Mouse (Mus musculus) heart, adult 2 months (tissue): ENCODE data around the gene Gpd1. TPM values are rescaled to one million over a fixed set of nuclear protein-coding genes. Genes with fewer than 3 reads are reported as not detected.
"Not testable (repeated sequence)": the region's sequence is repeated elsewhere in the genome, so short reads cannot be mapped to it uniquely, and the experiment has no call there.

Experiments
- DNase-seq, 2 experiments: peaks; one replicate each; pipeline ENCODE4 v3.0.0; 2021
- H3K27ac ChIP-seq: fragments of 200-600 bp; 2 replicates; pipeline ENCODE4 v1.8.1; 2022
- H3K27me3 ChIP-seq: fragments of 200-500 bp; 2 replicates; pipeline ENCODE4 v1.6.1; 2012; ENCODE audit warnings: mild to moderate bottlenecking, low read length, inconsistent platforms, mixed read lengths; ENCODE audit not compliant: control insufficient read depth, insufficient read depth
- H3K36me3 ChIP-seq: fragments of 200-500 bp; 2 replicates; pipeline ENCODE4 v1.6.1; 2012; ENCODE audit warnings: low read length, inconsistent platforms; ENCODE audit not compliant: control insufficient read depth, insufficient read depth
- H3K4me1 ChIP-seq: fragments of 200-500 bp; 2 replicates; pipeline ENCODE4 v1.6.1; 2011; ENCODE audit warnings: low read length; ENCODE audit not compliant: control insufficient read depth, insufficient read depth
- H3K4me3 ChIP-seq: fragments of 200-600 bp; 2 replicates; pipeline ENCODE4 v1.8.1; 2022
- H3K79me2 ChIP-seq: fragments of 200-500 bp; replicated peaks from 2 replicates; pipeline ENCODE4 v1.6.1; 2012; ENCODE audit warnings: mild to moderate bottlenecking, inconsistent platforms, low read length, moderate library complexity, mixed read lengths; ENCODE audit not compliant: control insufficient read depth, insufficient read depth
- H3K9ac ChIP-seq: fragments of 200-500 bp; 2 replicates; pipeline ENCODE4 v1.6.1; 2012; ENCODE audit warnings: low read depth, mild to moderate bottlenecking, control low read depth, inconsistent platforms, low read length, mixed read lengths
- CTCF ChIP-seq: fragments of 200-600 bp; IDR thresholded peaks from 2 replicates; pipeline ENCODE4 v1.8.1; 2022; ENCODE audit warnings: antibody characterized with exemption, mild to moderate bottlenecking, moderate library complexity
- EP300 ChIP-seq: fragments of 200-500 bp; IDR thresholded peaks from 2 replicates; pipeline ENCODE4 v1.6.1; 2011; ENCODE audit warnings: low read depth, low read length, control low read depth; ENCODE audit not compliant: insufficient read depth
- POLR2A ChIP-seq: fragments of 200-500 bp; IDR thresholded peaks from 2 replicates; pipeline ENCODE4 v1.6.1; 2011; ENCODE audit warnings: mild to moderate bottlenecking, low read depth, low read length, control low read depth; ENCODE audit not compliant: insufficient read depth
- WGBS: fragments of 180-500 bp; shearing (Covaris S2); methylation state at CpG from one replicate; pipeline ENCODE4 v1.1.7; 2018; 5-methylcytosine and 5-hydroxymethylcytosine counted together
- intact Hi-C: fragments of 180-260 bp; cut with DNase I; formaldehyde crosslinking; loops from one replicate; pipeline ENCODE4 v1.15.1; 2025
- polyA plus RNA-seq: library from polyadenylated mRNA; depleted of rRNA; stranded (reverse); fragments of >200 nt; gene quantifications from 2 replicates; pipeline ENCODE4 v1.2.3, GENCODE M21; 2012
- total RNA-seq, 2 experiments: library from RNA; stranded (reverse); gene quantifications; 2 replicates each; pipeline ENCODE4 v1.2.3; 2021

Gene Gpd1
- total and polyA plus RNA-seq, 3 experiments = 51.4 to 177 (median 64.6) TPM

DNA sequence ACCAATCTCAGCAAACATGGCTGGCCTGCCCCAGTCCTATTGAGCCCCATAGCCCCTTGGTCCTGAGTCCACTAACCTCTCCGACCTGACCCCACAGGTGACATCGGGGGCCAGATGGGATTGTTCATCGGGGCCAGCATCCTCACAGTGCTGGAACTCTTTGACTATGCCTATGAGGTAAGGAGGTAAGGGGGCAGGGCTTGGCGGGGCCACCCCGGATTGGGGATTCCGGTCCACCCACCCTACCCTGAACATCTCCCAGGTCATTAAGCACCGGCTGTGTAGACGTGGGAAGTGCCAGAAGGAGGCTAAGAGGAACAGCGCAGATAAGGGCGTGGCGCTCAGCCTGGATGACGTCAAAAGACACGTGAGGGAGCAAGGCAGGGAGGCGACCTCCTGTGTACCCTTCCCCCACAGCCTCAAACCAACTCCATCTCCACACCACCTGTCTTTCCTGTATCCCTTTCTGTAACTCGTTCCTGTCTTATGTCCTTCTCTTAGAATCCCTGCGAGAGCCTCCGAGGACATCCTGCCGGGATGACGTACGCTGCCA is 18.7 kb upstream of the Gpd1 start:
- Histone ChIP-seq H3K27me3 (no peaks in the 10 kb centered on the region), H3K36me3 (no peaks in the 10 kb centered on the region), H3K4me3 (no peak overlapping the region), H3K27ac (no peak overlapping the region), H3K79me2 (no peaks in the 10 kb centered on the region), H3K4me1 (peaks cover 6% of the 10 kb centered on the region), H3K9ac (no peak overlapping the region)
- 27% methylated on average over 20 of the region's 20 CpGs for WGBS
- TF ChIP-seq CTCF (no peak), POLR2A (no peak), EP300 (no peak)
- no peak for DNase-seq
- intact Hi-C loops = no loop called here

DNA sequence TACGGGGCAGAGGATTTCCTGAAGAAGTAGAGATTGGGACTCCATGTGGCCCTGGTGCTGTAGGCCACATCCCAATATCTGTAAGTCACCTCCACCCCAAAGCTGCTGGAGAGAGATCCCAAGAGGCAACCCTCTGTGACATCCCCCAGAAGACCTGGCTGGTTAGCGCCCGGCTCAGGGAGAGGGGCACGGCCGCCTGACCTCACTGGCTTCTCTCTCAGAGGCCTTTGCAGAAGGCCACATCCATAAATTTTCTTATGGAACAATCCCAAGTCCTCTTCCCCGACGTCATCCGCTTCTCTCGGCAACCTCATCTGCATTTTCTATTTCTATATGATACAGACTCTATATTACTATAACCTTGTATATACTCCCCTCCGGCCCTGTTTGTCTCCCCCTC is 17.6 kb upstream of the Gpd1 start:
- Histone ChIP-seq H3K9ac (no peak overlapping the region), H3K4me1 (peaks cover 6% of the 10 kb centered on the region), H3K79me2 (no peaks in the 10 kb centered on the region), H3K4me3 (no peak overlapping the region), H3K36me3 (no peaks in the 10 kb centered on the region), H3K27me3 (no peaks in the 10 kb centered on the region), H3K27ac (no peak overlapping the region)
- WGBS = 84% methylated on average over 10 of the region's 10 CpGs
- intact Hi-C loops = no loop called here
- no peak for TF ChIP-seq POLR2A
- TF ChIP-seq EP300 = no peak
- no peak for TF ChIP-seq CTCF
- DNase-seq = no peak

- intact Hi-C loops = no loop called here
- DNase-seq = no peak
- H3K4me1 ChIP-seq = peaks cover 6% of the 10 kb centered on the region
- no peak overlapping the region for H3K9ac ChIP-seq
- no peaks in the 10 kb centered on the region for H3K79me2 ChIP-seq
- 88% methylated on average over 18 of the region's 18 CpGs for WGBS
- H3K27ac ChIP-seq = no peak overlapping the region
- H3K36me3 ChIP-seq = no peaks in the 10 kb centered on the region
- no peak for TF ChIP-seq CTCF
- no peak for TF ChIP-seq EP300
- no peak for TF ChIP-seq POLR2A
- H3K27me3 ChIP-seq = no peaks in the 10 kb centered on the region
- H3K4me3 ChIP-seq = no peak overlapping the region
Measured at GRCm38 (mm10) chr15:99700219-99701106, 16.9 kb upstream of the Gpd1 start.

DNA sequence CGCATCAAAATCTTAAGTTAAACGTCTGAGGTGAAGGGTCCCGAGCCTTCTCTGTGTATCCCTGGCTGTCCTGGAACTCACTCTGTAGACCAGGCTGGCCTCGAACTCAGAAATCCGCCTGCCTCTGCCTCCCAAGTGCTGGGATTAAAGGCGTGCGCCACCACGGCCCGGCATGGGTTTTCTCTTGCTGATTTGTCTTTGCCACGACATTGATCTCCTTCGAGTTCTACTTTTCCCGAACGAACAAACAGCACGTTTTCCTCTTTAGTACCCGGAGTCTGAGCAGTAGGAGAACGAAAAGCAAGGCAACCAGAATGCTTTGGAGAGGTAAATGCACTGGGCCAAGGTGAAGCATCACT is 15.7 kb upstream of the Gpd1 start:
- peak overlapping the region; percentile 99 for H3K27ac ChIP-seq
- H3K4me1 ChIP-seq, H3K36me3 ChIP-seq, H3K79me2 ChIP-seq, DNase-seq, intact Hi-C loops, H3K27me3 ChIP-seq: not testable (repeated sequence)
- H3K9ac ChIP-seq = peak overlapping the region; percentile 48
- peak overlapping the region; percentile 99 for H3K4me3 ChIP-seq
- WGBS = 36% methylated on average over 16 of the region's 16 CpGs

- no peaks in the 10 kb centered on the region for H3K27me3 ChIP-seq
- peak within 1 kb of the TSS; percentile 99 for H3K4me3 ChIP-seq
- H3K4me1 ChIP-seq = peaks cover 6% of the 10 kb centered on the region
- 1% methylated on average over 68 of the region's 71 CpGs for WGBS
- peaks cover 5% of the 10 kb centered on the region for H3K36me3 ChIP-seq
- peak; percentile 94 to 97 for DNase-seq
- peak; percentile 52; the same call in 1 of the 2 replicates for TF ChIP-seq EP300
- peak; percentile 47; the same call in 1 of the 2 replicates for TF ChIP-seq POLR2A
- peak; percentile 92 for TF ChIP-seq CTCF
- intact Hi-C loops = loop anchor here (2.0 kb wide), 1 partner anchor 23 kb away; the partner anchor contains the start of gene Cox14
- peak within 1 kb of the TSS; percentile 86 for H3K9ac ChIP-seq
- H3K27ac ChIP-seq = peak within 1 kb of the TSS; percentile 99
- H3K79me2 ChIP-seq = no peaks in the 10 kb centered on the region
Measured at GRCm38 (mm10) chr15:99701999-99702900, 15.1 kb upstream of the Gpd1 start, which contains the start of gene Smarcd1. TSS of gene Smarcd1 (plus strand) at chr15:99702129.
